Mouse (Mus musculus) E14TG2a.4 (cell line): ENCODE results near the gene Ybx2.

Experiments
- CTCF ChIP-seq: conservative IDR thresholded peaks from 2 replicates; pipeline ENCODE4 v1.5.1; 2014; ENCODE audit warnings: low read length
- POU5F1 ChIP-seq: IDR thresholded peaks from 2 replicates; pipeline ENCODE4 v1.6.1; 2014; ENCODE audit warnings: low read length, borderline replicate concordance

DNA sequence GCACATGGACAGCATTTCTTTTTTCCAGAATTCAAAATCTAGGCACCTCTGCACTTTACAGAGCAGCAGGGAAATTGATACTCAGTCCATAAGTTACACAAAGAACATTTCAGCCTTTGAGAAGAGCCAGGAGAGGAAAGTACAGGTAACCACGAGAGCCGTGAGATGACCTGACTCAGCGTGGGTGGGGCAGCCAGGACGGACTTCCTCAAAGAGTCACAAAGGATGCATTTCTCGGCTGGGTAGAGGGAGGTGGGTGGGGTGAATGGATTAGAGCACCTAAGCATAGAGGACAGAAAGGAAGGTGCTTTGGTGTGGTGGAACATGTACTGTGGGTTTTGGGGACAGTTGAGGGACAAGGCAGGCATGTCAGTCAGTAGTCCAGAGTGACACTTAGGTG is 26.2 kb downstream of the Ybx2 start:
- TF ChIP-seq CTCF, result no peak
- TF ChIP-seq POU5F1, result no peak
